Mouse (Mus musculus) layer of hippocampus, adult 2 months (tissue): ENCODE results near the gene Prkcg. TPM values are rescaled to one million over a fixed set of nuclear protein-coding genes. Genes with fewer than 3 reads are reported as not detected.
"Not testable (repeated sequence)": the region's sequence is repeated elsewhere in the genome, so short reads cannot be mapped to it uniquely, and the experiment has no call there.

Experiments
- DNase-seq, 2 experiments: peaks; one replicate each; pipeline ENCODE4 v3.0.0; 2022; ENCODE audit warnings: low spot score in 2 of 2
- H3K27ac ChIP-seq: fragments of 200-600 bp; 2 replicates; pipeline ENCODE4 v1.8.1; 2022
- H3K4me3 ChIP-seq: fragments of 200-600 bp; 2 replicates; pipeline ENCODE4 v1.8.1; 2022; ENCODE audit warnings: mild to moderate bottlenecking
- CTCF ChIP-seq: fragments of 200-600 bp; conservative IDR thresholded peaks from 2 replicates; pipeline ENCODE4 v1.8.1; 2022; ENCODE audit warnings: antibody characterized with exemption, mild to moderate bottlenecking, moderate library complexity
- long read RNA-seq, 2 experiments: library from polyadenylated mRNA; stranded (forward); transcript quantifications; one replicate each; pipeline ENCODE4 v2.0.0; 2021; ENCODE audit warnings: borderline mapping rate in 2 of 2
- total RNA-seq, 2 experiments: library from RNA; stranded (reverse); gene quantifications; 2 replicates each; pipeline ENCODE4 v1.2.3; 2021

The Prkcg gene
- 100 to 1,000 TPM; 518 to 547 TPM for total RNA-seq
- long read RNA-seq, experiment 1, transcript Prkcg-201 (18 exons, 3,127 nt), result major isoform, 358 of 441 reads
- long read RNA-seq, experiment 1, partial matches to known transcripts, result 55 of 441 reads
- long read RNA-seq, experiment 1, other reads (novel, unspliced or antisense), result 28 of 441 reads
- long read RNA-seq, experiment 2, transcript Prkcg-201 (18 exons, 3,127 nt), result major isoform, 513 of 598 reads
- long read RNA-seq, experiment 2, partial matches to known transcripts, result 68 of 598 reads
- long read RNA-seq, experiment 2, other reads (novel, unspliced or antisense), result 16 of 598 reads

GRCm38 (mm10) chr7:3288976-3289970 is at the start of gene Prkcg, which contains the start of gene Myadm:
Prkcg (plus strand) TSS chr7:3289179.
Myadm (plus strand) TSS chr7:3289080.
- DNase-seq, result peak; percentile 45 to 59
- Histone ChIP-seq H3K4me3 (peak within 1 kb of the TSS; percentile 79), H3K27ac (peak within 1 kb of the TSS; percentile 94)
- TF ChIP-seq CTCF, result no peak

GRCm38 (mm10) chr7:3239193-3239592 is 49.8 kb upstream of the Prkcg start:
- Histone ChIP-seq H3K4me3 (no peak overlapping the region), H3K27ac (no peak overlapping the region)
- peak; percentile 33 for TF ChIP-seq CTCF
- DNase-seq, result no peak

- DNase-seq, result no peak
- peak; percentile 41 for TF ChIP-seq CTCF
- no peak overlapping the region for H3K27ac ChIP-seq
- no peak overlapping the region for H3K4me3 ChIP-seq
Measured at GRCm38 (mm10) chr7:3260701-3261100, 28.3 kb upstream of the Prkcg start.

- no peak for TF ChIP-seq CTCF
- no peak for DNase-seq
- peak overlapping the region; percentile 53; the same call in 1 of the 2 replicates for H3K27ac ChIP-seq
- no peak overlapping the region for H3K4me3 ChIP-seq
Measured at GRCm38 (mm10) chr7:3261446-3261845, 27.5 kb upstream of the Prkcg start.

GRCm38 (mm10) chr7:3262789-3263188 is 26.2 kb upstream of the Prkcg start:
- peak; percentile 75 for TF ChIP-seq CTCF
- Histone ChIP-seq H3K4me3 (no peak overlapping the region), H3K27ac (no peak overlapping the region)
- DNase-seq, result no peak

- TF ChIP-seq CTCF, result no peak; the same call in 1 of the 2 replicates
- Histone ChIP-seq H3K4me3 (no peak overlapping the region), H3K27ac (no peak overlapping the region)
- DNase-seq, result no peak
Measured at GRCm38 (mm10) chr7:3264390-3265022, 24.5 kb upstream of the Prkcg start.

GRCm38 (mm10) chr7:3265311-3265710 is 23.7 kb upstream of the Prkcg start:
- no peak for DNase-seq
- no peak overlapping the region for H3K4me3 ChIP-seq
- TF ChIP-seq CTCF, result no peak
- H3K27ac ChIP-seq, result no peak overlapping the region

- Histone ChIP-seq H3K27ac (no peak overlapping the region), H3K4me3 (no peak overlapping the region)
- no peak for DNase-seq
- TF ChIP-seq CTCF, result no peak
Measured at GRCm38 (mm10) chr7:3267261-3267660, 21.7 kb upstream of the Prkcg start.

- no peak for TF ChIP-seq CTCF
- H3K4me3 ChIP-seq, result no peak overlapping the region
Measured at GRCm38 (mm10) chr7:3267888-3268287, 21.1 kb upstream of the Prkcg start.

GRCm38 (mm10) chr7:3268291-3268690 is 20.7 kb upstream of the Prkcg start:
- no peak for TF ChIP-seq CTCF
- DNase-seq, result no peak
- H3K4me3 ChIP-seq, result no peak overlapping the region
- no peak overlapping the region for H3K27ac ChIP-seq

More at GRCm38 (mm10) chr7:3267888-3268287, 21.1 kb upstream of the Prkcg start:
- DNase-seq, result no peak
- H3K27ac ChIP-seq, result no peak overlapping the region

GRCm38 (mm10) chr7:3272206-3272605 is 16.8 kb upstream of the Prkcg start:
- H3K4me3 ChIP-seq, result no peak overlapping the region
- no peak overlapping the region; the same call in 1 of the 2 replicates for H3K27ac ChIP-seq
- TF ChIP-seq CTCF, result no peak
- DNase-seq, result no peak

- no peak for TF ChIP-seq CTCF
- H3K4me3 ChIP-seq, result no peak overlapping the region
- DNase-seq, result no peak
- H3K27ac ChIP-seq, result peak overlapping the region; percentile 71; the same call in 1 of the 2 replicates
Measured at GRCm38 (mm10) chr7:3275455-3276170, 13.4 kb upstream of the Prkcg start.

GRCm38 (mm10) chr7:3276781-3277180 is 12.2 kb upstream of the Prkcg start:
- DNase-seq, result peak in 1 of 2 experiments; percentile 3
- H3K27ac ChIP-seq, result peak overlapping the region; percentile 32; the same call in 1 of the 2 replicates
- H3K4me3 ChIP-seq, result not testable (repeated sequence)
